Mouse (Mus musculus) heart, adult 9 months (tissue): ENCODE measurements around the gene Pon3.

ENCODE experiments used
- DNase-seq, 2 experiments: peaks; one replicate each; pipeline ENCODE4 v3.0.0; 2022; ENCODE audit warnings: low spot score in 2 of 2

Gene Pon3

DNA sequence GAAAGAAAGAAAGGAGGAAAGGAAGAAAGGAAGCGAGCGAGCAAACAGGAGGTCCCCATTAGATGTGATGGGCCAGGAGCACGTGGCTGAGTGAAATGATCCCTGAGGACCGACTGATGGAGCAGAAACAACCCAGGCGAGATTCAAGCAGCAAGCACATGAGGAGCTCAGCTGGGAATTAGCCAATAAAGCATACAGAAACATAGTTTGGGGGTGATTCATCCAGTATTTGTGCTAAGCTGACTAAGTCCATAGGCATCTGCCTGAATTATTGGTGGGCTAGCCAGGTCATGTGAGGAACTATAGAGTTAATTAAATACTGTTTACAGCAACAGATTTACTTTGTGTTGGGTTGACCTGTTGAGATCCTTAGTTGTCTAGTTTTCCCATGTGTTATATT is 75.4 kb downstream of the Pon3 start:
- no peak for DNase-seq

DNA sequence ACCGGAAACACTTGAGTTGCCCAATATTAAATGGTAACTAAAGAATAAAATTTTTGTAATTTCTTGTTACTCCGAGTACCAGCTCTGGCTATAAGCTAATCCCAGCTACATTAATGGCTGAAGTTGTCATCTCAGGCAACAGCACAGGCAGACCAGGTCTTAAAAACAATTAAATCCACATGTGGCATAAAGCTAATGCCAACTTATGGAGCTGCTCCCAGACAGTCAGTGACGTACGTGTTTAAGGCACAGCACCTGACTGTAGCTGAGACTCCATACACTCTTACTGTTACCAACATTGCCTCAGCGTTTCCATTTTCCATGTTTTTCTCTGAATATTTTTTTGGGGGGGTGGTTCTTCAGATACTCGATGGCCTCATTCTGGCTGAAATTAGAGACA is 76.9 kb downstream of the Pon3 start:
- no peak for DNase-seq

DNA sequence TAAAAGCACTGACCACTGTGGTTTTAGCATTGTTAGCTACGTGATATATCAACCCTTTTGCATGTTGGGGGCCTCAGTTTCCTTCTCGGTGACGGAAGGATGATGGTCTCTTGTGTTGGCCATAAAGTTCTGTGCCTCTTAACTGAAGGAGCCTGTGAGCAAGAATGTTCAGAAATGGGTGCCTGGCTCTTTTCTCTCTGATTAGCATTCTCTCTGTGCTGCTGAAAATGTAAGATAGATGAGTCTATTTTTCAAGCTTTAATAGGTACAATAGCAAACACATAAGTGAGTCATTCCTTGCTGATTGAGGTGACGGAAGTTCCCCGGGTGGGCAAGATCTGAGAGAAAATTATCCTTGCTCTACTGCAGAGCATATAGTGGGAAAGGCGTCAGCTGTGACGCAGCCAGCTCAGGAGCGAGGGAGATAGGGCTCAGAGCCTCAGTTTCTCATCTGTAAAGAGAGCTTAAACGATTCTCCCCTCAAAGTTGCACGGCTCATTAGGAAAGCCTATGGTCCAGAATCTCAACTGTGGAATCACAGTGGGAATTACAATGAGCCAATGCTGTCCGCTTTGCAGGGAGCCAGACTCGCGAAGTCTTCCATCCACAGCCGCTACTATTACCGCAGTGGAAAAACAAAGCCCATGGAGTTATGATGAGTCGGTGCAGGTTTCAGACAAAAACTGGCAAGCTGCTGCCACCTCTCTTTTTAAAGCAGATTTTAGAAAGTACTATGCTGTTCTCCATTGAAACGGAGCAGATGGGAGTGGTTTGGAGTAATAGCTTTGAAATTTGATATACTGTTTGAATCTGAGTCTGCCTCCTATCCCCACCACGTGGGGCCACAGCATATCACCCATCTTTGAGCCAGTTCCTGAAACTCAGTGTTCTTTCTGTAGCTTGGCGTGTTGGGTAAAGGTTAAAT is 77.9 kb downstream of the Pon3 start:
- DNase-seq, result no peak

DNA sequence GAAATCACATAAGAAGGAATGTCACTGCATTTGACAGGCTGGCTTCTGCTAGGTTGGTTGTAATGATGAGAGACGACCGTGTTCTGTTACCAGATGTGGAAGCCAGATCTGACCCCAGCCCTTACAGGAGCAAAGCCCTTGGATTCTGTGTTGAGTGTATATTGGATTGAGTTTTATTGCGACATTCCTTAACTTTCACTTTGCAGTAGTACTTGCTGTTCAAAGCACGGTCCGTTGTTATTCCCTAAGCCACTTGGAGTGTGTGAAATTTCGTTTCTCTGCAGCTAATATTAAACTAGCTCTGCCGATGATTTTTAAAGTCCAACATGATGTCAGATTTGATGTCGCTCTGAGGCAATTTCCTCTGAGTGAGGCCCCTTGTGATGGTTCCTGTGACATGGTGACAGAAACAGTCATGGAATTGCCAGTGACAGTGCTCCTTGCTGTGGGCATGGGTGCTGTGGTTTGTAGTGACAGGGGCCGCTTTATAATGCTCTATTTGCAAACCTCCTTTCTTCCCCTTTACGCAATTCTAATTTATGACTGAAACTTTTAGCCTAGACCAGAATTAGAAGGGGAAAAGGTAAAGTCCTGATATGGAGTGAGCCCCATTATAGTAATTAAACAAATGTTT is 81.8 kb downstream of the Pon3 start:
- no peak for DNase-seq

DNA sequence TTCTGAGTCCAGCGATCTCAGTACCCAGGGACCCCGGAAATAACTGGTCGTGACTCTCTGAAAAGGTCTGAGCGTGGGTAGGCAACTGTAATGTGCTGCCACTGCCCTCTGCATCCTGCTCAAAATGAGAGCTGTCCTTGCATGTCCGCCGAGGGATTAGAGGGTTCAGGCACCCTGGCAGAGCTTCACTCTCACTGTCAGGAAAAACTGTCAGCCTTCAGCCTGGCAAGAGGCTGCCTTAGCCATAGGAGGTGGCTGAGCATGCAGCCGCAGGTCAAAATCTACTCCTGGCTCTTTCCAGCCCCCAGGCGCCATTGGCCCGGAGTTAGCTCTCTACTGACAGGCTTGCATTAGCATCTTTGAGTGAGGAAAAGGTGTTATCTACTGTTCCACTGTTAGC is 83.5 kb downstream of the Pon3 start:
- no peak for DNase-seq

DNA sequence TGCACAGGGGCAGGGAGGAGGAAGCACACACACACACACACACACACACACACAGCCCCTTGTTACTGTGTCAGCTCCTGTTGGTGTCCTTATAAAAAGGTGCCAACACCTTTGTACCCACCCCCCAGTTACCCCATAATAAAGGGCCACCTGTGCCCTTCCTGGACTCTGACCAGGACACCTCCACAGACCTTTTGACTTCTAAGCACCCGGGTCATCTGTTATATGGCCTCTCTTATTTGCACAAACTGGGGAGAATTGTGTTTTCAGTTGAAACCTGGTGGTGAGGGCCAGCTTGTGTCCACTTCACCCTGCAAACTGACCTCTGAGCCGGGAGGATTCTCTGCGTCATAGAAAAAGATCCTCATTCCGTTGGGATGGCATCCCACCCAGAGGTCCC is 84.7 kb downstream of the Pon3 start:
- DNase-seq, result no peak
